Mouse (Mus musculus): ENCODE measurements around the gene Hnrnpa3. TPM values are rescaled to one million over a fixed set of nuclear protein-coding genes. Genes with fewer than 3 reads are reported as not detected.
A peak's percentile ranks its signal among the peaks of the same experiment; 100 is the strongest.
"Not testable (repeated sequence)": the region's sequence is repeated elsewhere in the genome, so short reads cannot be mapped to it uniquely, and the experiment has no call there.

The Hnrnpa3 gene
- 100 to 1,000 TPM; 316 to 327 TPM for total RNA-seq (2021)
- long read RNA-seq, experiment 1, full-length matches to known transcripts = 47 of 83 reads
- long read RNA-seq, experiment 1, partial matches to known transcripts = 22 of 83 reads
- long read RNA-seq, experiment 1, other reads (novel, unspliced or antisense) = 14 of 83 reads
- long read RNA-seq, experiment 2, full-length matches to known transcripts = 70 of 127 reads
- long read RNA-seq, experiment 2, partial matches to known transcripts = 18 of 127 reads
- long read RNA-seq, experiment 2, other reads (novel, unspliced or antisense) = 39 of 127 reads

- DNase-seq (ENCODE audit: low spot score in 2 of 2) = peak; percentile 98 to 99
These were observed at the start of gene Hnrnpa3 for GRCm38 (mm10) chr2:75658727-75659628. Hnrnpa3 (plus strand) TSS chr2:75659261.

GRCm38 (mm10) chr2:75609971-75610370 lies 49.1 kb upstream of the Hnrnpa3 start:
- no peak for DNase-seq (ENCODE audit: low spot score in 2 of 2)

GRCm38 (mm10) chr2:75610602-75611001 lies 48.5 kb upstream of the Hnrnpa3 start:
- DNase-seq (ENCODE audit: low spot score in 2 of 2) = not testable (repeated sequence)

GRCm38 (mm10) chr2:75611041-75611805 lies 47.8 kb upstream of the Hnrnpa3 start:
- no peak for DNase-seq (ENCODE audit: low spot score in 2 of 2)

GRCm38 (mm10) chr2:75612006-75612405 lies 47.1 kb upstream of the Hnrnpa3 start:
- DNase-seq (ENCODE audit: low spot score in 2 of 2) = no peak

GRCm38 (mm10) chr2:75612981-75613567 lies 46.0 kb upstream of the Hnrnpa3 start:
- no peak for DNase-seq (ENCODE audit: low spot score in 2 of 2)

- DNase-seq (ENCODE audit: low spot score in 2 of 2) = no peak
These were observed 44.5 kb upstream of the Hnrnpa3 start for GRCm38 (mm10) chr2:75614577-75614976.

- DNase-seq (ENCODE audit: low spot score in 2 of 2) = no peak
These were observed 42.1 kb upstream of the Hnrnpa3 start for GRCm38 (mm10) chr2:75616911-75617310.

GRCm38 (mm10) chr2:75618712-75619111 lies 40.3 kb upstream of the Hnrnpa3 start:
- no peak for DNase-seq (ENCODE audit: low spot score in 2 of 2)

GRCm38 (mm10) chr2:75621873-75622654 lies 37.0 kb upstream of the Hnrnpa3 start:
- no peak for DNase-seq (ENCODE audit: low spot score in 2 of 2)

- DNase-seq (ENCODE audit: low spot score in 2 of 2) = no peak
These were observed 34.0 kb upstream of the Hnrnpa3 start for GRCm38 (mm10) chr2:75625086-75625485.

GRCm38 (mm10) chr2:75626597-75627440 lies 32.2 kb upstream of the Hnrnpa3 start:
- DNase-seq (ENCODE audit: low spot score in 2 of 2) = no peak

- DNase-seq (ENCODE audit: low spot score in 2 of 2) = no peak
These were observed 30.6 kb upstream of the Hnrnpa3 start for GRCm38 (mm10) chr2:75628487-75628886.

- no peak for DNase-seq (ENCODE audit: low spot score in 2 of 2)
These were observed 27.6 kb upstream of the Hnrnpa3 start for GRCm38 (mm10) chr2:75631421-75631820.

GRCm38 (mm10) chr2:75632043-75632442 lies 27.0 kb upstream of the Hnrnpa3 start:
- DNase-seq (ENCODE audit: low spot score in 2 of 2) = no peak

- no peak for DNase-seq (ENCODE audit: low spot score in 2 of 2)
These were observed 26.3 kb upstream of the Hnrnpa3 start for GRCm38 (mm10) chr2:75632721-75633181.

- no peak for DNase-seq (ENCODE audit: low spot score in 2 of 2)
These were observed 25.7 kb upstream of the Hnrnpa3 start for GRCm38 (mm10) chr2:75633381-75633780.

GRCm38 (mm10) chr2:75633784-75634183 lies 25.3 kb upstream of the Hnrnpa3 start:
- no peak for DNase-seq (ENCODE audit: low spot score in 2 of 2)

GRCm38 (mm10) chr2:75634431-75634830 lies 24.6 kb upstream of the Hnrnpa3 start:
- DNase-seq (ENCODE audit: low spot score in 2 of 2) = not testable (repeated sequence)
